In the genomic region with DNA sequence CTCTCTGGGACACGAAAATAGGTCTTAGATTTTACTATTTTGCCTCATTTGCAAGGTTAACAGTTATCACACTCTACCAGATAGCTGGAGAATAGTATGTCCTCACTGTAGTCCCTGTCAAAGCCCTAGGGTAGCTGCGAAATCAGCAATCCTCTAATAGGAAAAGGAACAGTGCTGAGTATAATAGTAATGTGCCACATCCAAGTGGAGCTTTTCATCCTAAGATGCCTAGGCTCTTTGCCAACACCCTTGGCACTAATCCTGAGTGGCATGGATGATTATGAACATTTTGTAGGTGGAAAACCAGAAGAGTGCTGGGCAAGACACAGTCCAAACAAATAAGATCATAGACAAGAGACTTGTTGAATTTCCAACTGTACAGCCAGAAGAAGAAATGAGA, we compare ENCODE assay signal across 11 mouse cellular contexts.
A peak's percentile ranks its signal among the peaks of the same experiment; 100 is the strongest.
DNase-seq lines count a peak whose midpoint lies in the region.
"Had no signal": no experiment of that assay in that cellular context is flagged by ENCODE, and none has a peak within 500 bp of the region (broad histone marks: within the 10 kb centered on the region; RNA-seq: fewer than 3 reads in every experiment).

No protein-coding gene starts in this region.

- DNase-seq in heart, postnatal 4 days, result peak; percentile 60
- DNase-seq in heart, postnatal 25 days (ENCODE audit: low spot score), result no peak
- peak; percentile 69 for DNase-seq in cerebellum, adult 11-12 months
- DNase-seq in cerebellum, postnatal 36 days, result peak; percentile 78 to 89
- DNase-seq in retina, postnatal 7 days (ENCODE audit: low read depth, low spot score), result peak; percentile 28
- no peak for DNase-seq in T-cell, adult 2 months (ENCODE audit: low spot score)
- DNase-seq in spleen, postnatal 4 days (ENCODE audit: low spot score in 2 of 2), result no peak
- no peak for DNase-seq in gastrocnemius, postnatal 14 days
- DNase-seq: gastrocnemius, postnatal 36 days; liver, embryonic 13.5 days; thymus, postnatal 36 days had no signal

- intact Hi-C loops in heart, postnatal 25 days (cut with DNase I), result no loop called here
- intact Hi-C loops in gastrocnemius, postnatal 14 days (cut with DNase I; ENCODE audit: low total_unique reads), result no loop called here

Comparison
In these comparisons a context has a peak if more than half of its experiments do, and no peak if none do; other contexts are left out.
1. DNase-seq: peak in heart, postnatal 4 days (single experiment), cerebellum, adult 11-12 months (single experiment), cerebellum, postnatal 36 days (2 of 2) and retina, postnatal 7 days (single experiment); none in heart, postnatal 25 days (single experiment), T-cell, adult 2 months (single experiment), spleen, postnatal 4 days (0 of 2) and gastrocnemius, postnatal 14 days (single experiment).